Mouse (Mus musculus) spleen, postnatal 14 days (tissue): ENCODE results near the gene A930017K11Rik.
A peak's percentile ranks its signal among the peaks of the same experiment; 100 is the strongest.

Source experiments
- DNase-seq, 2 experiments: peaks; one replicate each; pipeline ENCODE4 v3.0.0; 2021 to 2022; ENCODE audit warnings: low spot score in 2 of 2

Gene A930017K11Rik

GRCm38 (mm10) chr17:25951803-25952623 is at the start of gene A930017K11Rik:
Gene A930017K11Rik (minus strand): TSS chr17:25952565.
- DNase-seq: no peak

- DNase-seq: no peak
Observed at GRCm38 (mm10) chr17:25998425-25998824, 46.1 kb upstream of the A930017K11Rik start.

- no peak for DNase-seq
Observed at GRCm38 (mm10) chr17:25993489-25993888, 41.1 kb upstream of the A930017K11Rik start.

GRCm38 (mm10) chr17:25992274-25992673 is 39.9 kb upstream of the A930017K11Rik start:
- DNase-seq: no peak

GRCm38 (mm10) chr17:25990331-25990730 is 38.0 kb upstream of the A930017K11Rik start:
- DNase-seq: no peak

- DNase-seq: peak; percentile 80 to 87
Observed at GRCm38 (mm10) chr17:25985306-25986294, 33.2 kb upstream of the A930017K11Rik start, which contains the start of gene Capn15. Gene Capn15 (minus strand): TSS chr17:25985796.

GRCm38 (mm10) chr17:25984556-25985305 is 32.4 kb upstream of the A930017K11Rik start:
- DNase-seq: no peak

- DNase-seq: no peak
Observed at GRCm38 (mm10) chr17:25984066-25984465, 31.7 kb upstream of the A930017K11Rik start.

GRCm38 (mm10) chr17:25982913-25983312 is 30.5 kb upstream of the A930017K11Rik start:
- DNase-seq: no peak

GRCm38 (mm10) chr17:25980854-25981253 is 28.5 kb upstream of the A930017K11Rik start:
- no peak for DNase-seq

GRCm38 (mm10) chr17:25979829-25980738 is 27.7 kb upstream of the A930017K11Rik start:
- no peak for DNase-seq

- no peak for DNase-seq
Observed at GRCm38 (mm10) chr17:25970954-25971707, 18.8 kb upstream of the A930017K11Rik start.

GRCm38 (mm10) chr17:25970448-25970847 is 18.1 kb upstream of the A930017K11Rik start:
- no peak for DNase-seq

- no peak for DNase-seq
Observed at GRCm38 (mm10) chr17:25968176-25968575, 15.8 kb upstream of the A930017K11Rik start.

GRCm38 (mm10) chr17:25967652-25968051 is 15.3 kb upstream of the A930017K11Rik start:
- DNase-seq: no peak

GRCm38 (mm10) chr17:25964271-25964670 is 11.9 kb upstream of the A930017K11Rik start:
- no peak for DNase-seq

GRCm38 (mm10) chr17:25962413-25962905 is 10.1 kb upstream of the A930017K11Rik start:
- DNase-seq: no peak

- DNase-seq: peak; percentile 50
Observed at GRCm38 (mm10) chr17:25961566-25961965, 9.2 kb upstream of the A930017K11Rik start.
